Mouse (Mus musculus) cerebral cortex, adult 2 months (tissue): Measurements from ENCODE around the gene Wdr92.

Source experiments
- WGBS: fragments of 180-500 bp; shearing (Covaris S2); methylation state at CpG from one replicate; pipeline ENCODE4 v1.1.7; 2018; 5-methylcytosine and 5-hydroxymethylcytosine counted together

The Wdr92 gene

DNA sequence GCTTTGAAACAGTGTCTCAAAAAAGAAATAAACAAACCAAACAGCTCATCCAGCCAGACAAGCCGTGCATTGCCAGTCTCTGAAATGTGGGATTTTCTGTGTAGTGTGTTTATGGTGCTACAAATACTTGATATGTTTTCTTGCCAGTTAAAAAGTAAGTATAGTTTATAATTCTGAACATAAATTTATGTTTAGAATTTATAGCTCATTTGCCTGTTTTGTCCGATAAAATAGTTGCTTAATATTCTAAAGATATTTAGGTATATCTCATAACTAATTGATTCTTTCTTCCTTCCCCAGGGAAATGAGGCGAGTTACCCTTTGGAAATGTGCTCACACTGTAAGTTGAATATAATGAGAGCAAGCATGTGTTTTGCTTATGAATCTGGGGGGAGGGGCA lies at the start of gene Wdr92:
TSS of gene Wdr92 (plus strand) at position 301 of the 400 bp plus-strand sequence.
- WGBS: 54% methylated on average over 3 of the region's 3 CpGs

DNA sequence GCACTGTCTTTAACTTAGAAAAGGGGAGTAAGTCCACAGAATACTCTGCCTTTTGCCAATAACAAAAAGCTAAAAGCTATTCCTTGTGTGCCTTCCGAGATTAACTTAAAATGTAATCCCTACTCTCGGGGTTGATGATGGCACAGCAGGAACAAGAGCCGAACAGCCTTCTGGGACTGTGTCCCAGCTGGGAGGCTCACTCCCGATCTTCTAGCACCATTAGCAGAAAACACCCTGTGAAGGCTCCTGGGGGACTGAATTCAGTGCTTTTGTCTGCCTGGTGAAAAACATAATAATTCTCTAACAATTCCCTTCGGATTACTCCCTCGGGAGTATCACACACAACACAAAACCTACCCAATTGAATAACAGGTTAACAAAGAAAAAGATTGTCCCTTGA lies 46.3 kb upstream of the Wdr92 start:
- WGBS: 58% methylated on average over 6 of the region's 6 CpGs

DNA sequence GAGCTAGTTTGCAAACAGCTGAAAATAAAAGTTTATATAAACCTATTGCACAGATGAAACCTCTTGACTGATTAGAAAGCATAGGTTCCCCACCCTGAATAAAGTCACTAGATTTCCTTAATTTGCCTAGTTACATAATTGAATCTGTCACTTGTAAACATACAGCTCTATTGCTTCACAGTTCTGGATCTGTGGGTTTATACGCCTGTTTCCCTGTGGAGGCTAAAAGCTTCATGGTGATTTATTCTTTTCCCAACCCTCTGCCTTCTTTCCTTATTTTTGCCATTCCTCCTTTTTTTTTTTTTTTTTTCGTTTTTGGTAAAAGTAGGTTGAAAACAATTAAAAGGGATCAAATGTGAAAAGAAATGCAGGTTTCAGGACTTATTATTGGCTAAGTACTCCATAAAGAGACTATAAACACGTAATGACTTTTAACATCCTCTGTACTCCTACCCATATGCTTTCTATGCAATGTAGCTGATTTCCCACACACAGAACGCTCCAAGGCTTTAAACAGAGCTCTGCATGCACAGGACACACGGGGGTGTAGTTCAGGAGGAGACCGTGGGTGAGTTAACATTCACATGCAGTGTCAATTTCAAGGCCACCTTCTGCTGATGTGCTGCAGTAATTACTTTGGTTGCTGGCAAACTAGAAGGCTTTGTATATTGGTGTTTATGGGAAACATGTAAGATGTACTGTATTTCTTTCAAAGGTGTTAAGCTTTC lies 43.4 kb upstream of the Wdr92 start:
- WGBS: 42% methylated on average over 6 of the region's 6 CpGs

- under 1% methylated on average over 87 of the region's 89 CpGs for WGBS
These were observed 22.8 kb upstream of the Wdr92 start, which contains the start of gene Ppp3r1 for GRCm38 (mm10) chr11:17158858-17159737. Gene Ppp3r1, plus strand, starts transcription at chr11:17159263.

DNA sequence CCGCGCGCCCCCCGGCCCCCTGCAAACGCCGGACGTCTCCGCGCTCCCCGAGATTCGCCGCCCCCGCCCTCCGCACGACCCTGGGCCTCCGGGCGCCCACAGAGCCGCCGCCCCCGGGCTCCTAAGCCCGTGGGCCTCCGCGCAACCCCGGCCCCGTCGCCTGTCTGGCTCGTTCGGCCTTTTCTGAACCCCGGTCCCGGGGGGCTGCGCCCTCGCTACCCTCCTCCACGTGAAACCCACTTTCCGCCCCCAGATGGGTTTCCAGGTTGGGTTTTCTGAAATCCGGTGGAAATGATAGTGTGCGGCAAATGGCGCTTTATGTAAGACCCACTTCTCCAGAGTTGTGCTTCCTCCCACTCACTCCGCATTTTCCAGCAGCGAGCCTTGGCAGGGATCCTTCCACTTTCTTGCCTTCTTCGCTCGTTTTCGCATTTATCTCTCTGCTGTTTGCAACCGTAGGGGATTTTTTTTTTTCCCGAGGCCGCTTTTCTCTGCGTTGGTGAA lies 22.1 kb upstream of the Wdr92 start:
- WGBS: under 1% methylated on average over 43 of the region's 46 CpGs

- under 1% methylated on average over 12 of the region's 12 CpGs for WGBS
These were observed 21.7 kb upstream of the Wdr92 start for GRCm38 (mm10) chr11:17160242-17160641.

GRCm38 (mm10) chr11:17163956-17164355 lies 18.0 kb upstream of the Wdr92 start:
- WGBS: 28% methylated on average over 1 of the region's 1 CpGs

DNA sequence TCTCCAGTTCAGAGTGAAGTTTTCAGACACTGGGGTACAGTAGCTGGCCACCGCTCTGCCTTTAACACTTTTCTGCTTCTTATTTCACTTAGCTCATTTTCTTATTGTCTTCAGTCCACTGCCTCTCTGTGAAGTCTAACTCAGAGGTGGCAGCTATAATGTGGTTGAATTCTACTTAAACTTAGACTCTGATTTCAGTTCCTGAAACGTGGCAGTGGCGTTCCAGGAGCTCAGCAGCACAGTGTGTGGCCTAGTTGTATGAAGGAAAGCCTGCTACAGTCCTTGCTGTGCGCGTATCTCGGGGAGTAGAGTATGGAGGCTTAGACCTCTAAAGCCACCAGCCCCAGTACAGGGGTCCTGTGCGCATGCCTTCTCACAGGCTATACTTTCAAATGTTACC lies 15.3 kb upstream of the Wdr92 start:
- WGBS: 62% methylated on average over 7 of the region's 7 CpGs

DNA sequence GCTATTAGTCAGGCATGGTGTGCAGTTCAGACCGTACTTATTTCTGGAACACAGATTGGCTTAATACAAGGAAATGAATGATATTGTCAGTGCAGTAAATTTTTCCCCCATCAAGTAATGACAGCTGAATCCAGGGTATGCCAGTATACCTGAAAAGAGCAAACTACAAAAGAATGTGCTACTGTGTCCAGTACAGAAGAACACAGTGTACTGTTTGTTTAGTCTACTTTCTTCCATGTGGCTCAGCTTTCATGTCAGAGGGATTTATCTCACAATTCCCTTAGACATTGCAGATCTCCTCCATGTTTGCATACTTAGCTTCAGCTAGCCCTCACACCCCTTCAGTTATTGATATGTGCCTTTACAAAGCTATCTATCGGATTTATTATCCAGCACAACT lies 12.6 kb upstream of the Wdr92 start:
- WGBS: 58% methylated on average over 2 of the region's 2 CpGs

- WGBS: 88% methylated on average over 1 of the region's 1 CpGs
These were observed 10.8 kb upstream of the Wdr92 start for GRCm38 (mm10) chr11:17170938-17171729.

DNA sequence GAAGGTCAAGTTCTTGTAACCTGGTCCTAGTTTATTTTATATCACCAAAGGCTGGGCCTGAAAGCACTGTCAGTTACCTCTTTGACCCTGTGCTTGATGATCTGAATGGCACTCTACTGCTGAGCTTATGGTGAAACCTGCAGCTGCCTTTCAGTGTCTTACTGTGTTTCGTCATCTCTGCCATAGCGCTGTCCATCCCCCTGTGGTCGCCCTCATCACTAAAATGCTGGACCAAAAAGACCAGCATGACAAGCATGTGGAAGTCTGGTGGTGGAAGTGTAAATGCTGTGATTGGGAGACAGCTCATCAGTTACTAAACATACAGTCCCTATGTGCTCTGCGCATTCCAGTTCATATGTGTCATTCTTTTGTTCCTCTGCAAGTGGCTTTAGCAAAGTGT lies 9.6 kb upstream of the Wdr92 start:
- WGBS: 83% methylated on average over 4 of the region's 4 CpGs

GRCm38 (mm10) chr11:17176638-17177037 lies 5.3 kb upstream of the Wdr92 start:
- 76% methylated on average over 1 of the region's 1 CpGs for WGBS

DNA sequence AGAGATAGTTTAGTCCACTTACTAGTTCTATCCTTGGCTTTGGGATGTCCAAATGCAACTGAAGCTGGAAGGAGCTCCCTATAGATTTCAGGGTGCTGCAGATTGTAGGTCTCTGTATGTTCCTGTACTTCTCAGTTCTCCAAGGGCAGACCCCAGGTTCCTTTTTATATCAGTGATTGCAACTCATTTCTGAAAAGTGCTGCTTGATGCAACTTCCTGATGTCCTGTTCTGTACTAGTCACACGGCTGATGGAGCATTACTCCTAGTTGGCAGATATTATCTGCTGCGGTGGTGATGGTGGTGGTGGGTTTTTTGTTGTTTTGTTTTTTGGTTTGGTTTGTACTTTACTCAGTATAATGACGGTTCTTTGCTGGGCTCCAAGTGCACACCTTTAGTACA lies 1.2 kb upstream of the Wdr92 start:
- 50% methylated on average over 3 of the region's 3 CpGs for WGBS

DNA sequence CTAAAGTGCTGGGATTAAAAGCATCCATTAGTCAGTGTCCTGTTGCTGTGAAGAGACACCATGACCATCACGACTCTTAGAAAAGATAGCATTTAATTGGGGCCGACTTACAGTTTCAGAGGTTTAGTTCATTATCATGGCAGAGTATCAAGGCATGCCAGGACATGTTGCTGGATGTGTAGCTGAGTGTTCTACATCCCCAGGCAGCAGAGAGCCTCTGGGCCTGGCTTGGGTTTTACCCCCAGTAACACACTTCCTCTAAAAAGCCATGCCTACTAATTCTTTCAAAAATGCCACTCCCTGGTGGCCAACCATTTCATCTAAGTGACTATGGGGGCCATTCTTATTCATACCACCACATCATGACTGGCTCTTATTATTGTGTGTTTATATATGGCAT lies 1.3 kb downstream of the Wdr92 start:
- 89% methylated on average over 2 of the region's 2 CpGs for WGBS

DNA sequence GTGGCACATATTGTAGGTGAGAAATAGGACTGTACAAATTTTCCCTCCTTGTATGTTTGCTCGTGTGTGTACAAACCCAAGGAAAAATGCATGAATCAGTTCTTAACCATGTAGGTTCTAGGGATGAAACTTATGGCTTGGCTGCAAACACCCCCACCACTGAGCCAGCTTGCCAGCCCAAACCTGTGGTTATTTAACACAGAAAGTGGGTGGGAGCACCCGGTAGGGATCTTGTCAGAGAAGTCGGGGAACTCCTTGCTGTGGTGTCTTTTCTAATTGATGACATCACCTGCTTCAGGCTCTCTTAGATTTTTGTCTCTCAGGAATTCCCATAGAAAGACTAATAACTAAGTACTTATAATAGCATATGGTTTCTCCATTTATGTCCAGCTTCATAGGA lies 5.7 kb downstream of the Wdr92 start:
- WGBS: 39% methylated on average over 3 of the region's 3 CpGs

DNA sequence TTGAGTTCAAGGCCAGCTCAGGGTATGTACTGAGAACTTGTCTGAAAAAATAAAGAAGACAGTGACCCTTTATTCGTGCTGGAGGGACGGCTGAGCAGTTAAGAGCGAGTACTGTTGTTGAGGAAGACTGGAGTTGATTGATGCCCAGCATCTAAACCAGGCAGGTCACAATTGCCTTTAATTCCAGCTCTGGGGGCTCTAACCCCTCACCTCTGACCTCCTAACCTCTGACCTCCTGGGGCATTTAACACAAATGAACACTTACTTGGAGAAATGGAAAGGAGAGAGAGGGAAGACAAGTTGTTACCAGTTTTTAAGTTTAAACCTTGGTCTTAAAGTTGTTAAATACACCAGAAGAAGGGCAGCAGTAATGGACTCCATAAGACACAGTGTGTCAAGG lies 6.9 kb downstream of the Wdr92 start:
- WGBS: 79% methylated on average over 3 of the region's 3 CpGs

DNA sequence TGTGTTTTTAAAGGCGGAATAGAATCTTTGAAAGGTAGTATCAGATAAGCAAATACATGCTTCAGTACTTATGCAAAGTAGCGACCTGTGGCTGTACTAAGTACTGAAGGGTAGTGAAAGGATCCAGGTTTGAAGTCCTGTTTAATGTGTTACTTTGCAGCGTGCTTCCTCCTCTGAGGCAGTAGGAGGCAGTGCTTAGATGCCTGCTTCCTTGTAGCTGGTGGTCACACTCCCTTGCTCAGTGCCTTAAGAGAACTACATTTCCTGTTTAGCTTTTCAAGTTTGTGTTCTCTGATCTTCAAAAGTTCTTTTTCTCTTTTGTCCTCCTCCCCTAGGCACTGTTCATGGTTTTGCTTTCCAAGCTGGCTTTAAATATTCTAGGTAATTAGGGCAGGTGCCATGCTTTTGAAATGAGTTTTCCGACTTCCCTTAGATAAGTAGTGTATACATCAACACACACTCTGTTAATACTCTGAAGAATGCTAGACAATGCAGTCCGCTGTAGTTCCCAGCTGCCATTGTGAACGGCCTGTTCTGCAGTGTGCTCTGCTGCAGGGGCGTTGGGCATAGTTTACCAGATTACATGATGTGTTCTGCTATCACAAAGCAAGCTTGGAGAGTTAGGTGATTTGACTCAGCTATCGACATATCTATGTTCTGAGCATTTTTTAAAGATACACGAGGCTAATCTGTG lies 10.4 kb downstream of the Wdr92 start:
- WGBS: 50% methylated on average over 9 of the region's 9 CpGs

DNA sequence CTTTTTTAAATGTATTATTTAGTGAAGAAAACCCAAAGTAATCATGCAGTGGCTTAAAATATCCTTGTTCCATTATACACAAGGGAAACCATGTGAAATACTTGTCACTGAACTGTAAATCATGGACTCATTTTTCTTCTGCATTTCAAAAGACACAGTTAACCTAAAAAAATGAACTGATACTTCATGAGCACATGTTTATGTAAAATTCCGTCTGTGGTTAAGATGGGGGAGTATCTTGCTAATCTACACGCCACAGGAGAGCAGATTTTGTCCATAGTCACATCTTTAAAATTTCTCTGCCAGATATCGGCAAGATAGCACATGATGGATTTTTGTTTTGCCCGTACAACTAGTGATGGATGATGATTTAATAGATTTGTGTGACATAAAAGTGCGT lies 17.3 kb downstream of the Wdr92 start:
- WGBS: 71% methylated on average over 5 of the region's 5 CpGs

GRCm38 (mm10) chr11:17199840-17200501 lies 18.1 kb downstream of the Wdr92 start:
- whole genome bisulfite sequencing: 75% methylated on average over 3 of the region's 3 CpGs

DNA sequence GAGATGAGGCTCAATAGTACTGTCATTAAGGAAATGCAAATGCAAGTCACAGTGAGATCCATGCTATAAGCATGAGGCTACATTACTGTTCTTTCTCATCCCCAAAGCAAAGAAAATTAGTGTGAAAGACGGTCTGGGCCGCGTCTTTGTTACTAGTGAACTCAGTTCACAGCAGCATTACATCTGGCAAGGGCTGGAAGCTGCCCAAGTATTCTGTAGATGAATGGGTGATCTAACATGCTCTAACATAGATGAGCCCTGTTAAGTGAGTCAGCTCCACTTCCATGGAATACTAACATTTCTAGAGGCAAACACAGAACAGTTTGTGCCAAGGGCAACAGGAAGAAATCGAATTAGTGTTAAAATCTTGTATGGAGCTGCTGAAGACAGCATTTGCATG lies 19.0 kb downstream of the Wdr92 start:
- 77% methylated on average over 4 of the region's 4 CpGs for WGBS

GRCm38 (mm10) chr11:17202481-17202880 lies 20.6 kb downstream of the Wdr92 start:
- 71% methylated on average over 6 of the region's 6 CpGs for WGBS
